ENCODE assay signal across 8 mouse cellular contexts in genomic region chr13:53775687-53776086, GRCm38 (mm10).
DNase-seq lines count a peak whose midpoint lies in the region; ATAC-seq lines count a peak whose summit lies in the region.

No protein-coding gene starts in this region.

- no peak overlapping the region for H3K27ac ChIP-seq in forebrain, embryonic 11.5 days (ENCODE audit: low read depth, low read length)
- H3K27ac ChIP-seq in forebrain, embryonic 13.5 days: no peak overlapping the region
- H3K27ac ChIP-seq in midbrain, embryonic 10.5 days (replicated peaks): no peak overlapping the region
- H3K27ac ChIP-seq in midbrain, embryonic 15.5 days: no peak overlapping the region

- 37% methylated on average over 5 of the region's 5 CpGs for WGBS in forebrain, embryonic 11.5 days
- 39% methylated on average over 5 of the region's 5 CpGs for WGBS in forebrain, embryonic 13.5 days
- 36% methylated on average over 5 of the region's 5 CpGs for WGBS in midbrain, embryonic 10.5 days
- 35% methylated on average over 5 of the region's 5 CpGs for WGBS in midbrain, embryonic 15.5 days

- no peak overlapping the region for H3K4me3 ChIP-seq in forebrain, embryonic 11.5 days (ENCODE audit: low read depth, low read length)
- H3K4me3 ChIP-seq in forebrain, embryonic 13.5 days: no peak overlapping the region
- no peak overlapping the region for H3K4me3 ChIP-seq in midbrain, embryonic 10.5 days
- H3K4me3 ChIP-seq in midbrain, embryonic 15.5 days: no peak overlapping the region

- H3K9me3 ChIP-seq in forebrain, embryonic 11.5 days (ENCODE audit: control insufficient read depth, low read length): no peaks in the 10 kb centered on the region
- H3K9me3 ChIP-seq in forebrain, embryonic 13.5 days (replicated peaks): no peaks in the 10 kb centered on the region
- H3K9me3 ChIP-seq in midbrain, embryonic 10.5 days (replicated peaks): no peaks in the 10 kb centered on the region
- no peaks in the 10 kb centered on the region for H3K9me3 ChIP-seq in midbrain, embryonic 15.5 days

- no peaks in the 10 kb centered on the region for H3K27me3 ChIP-seq in forebrain, embryonic 11.5 days (ENCODE audit: control insufficient read depth, insufficient read depth, low read length)
- no peaks in the 10 kb centered on the region for H3K27me3 ChIP-seq in forebrain, embryonic 13.5 days
- no peaks in the 10 kb centered on the region for H3K27me3 ChIP-seq in midbrain, embryonic 10.5 days (ENCODE audit: low read depth, poor library complexity, severe bottlenecking)
- H3K27me3 ChIP-seq in midbrain, embryonic 15.5 days (replicated peaks): 0 out of 2 replicates have a peak, but pooled peaks cover 6% of the 10 kb centered on the region

- no peak for ATAC-seq in forebrain, embryonic 11.5 days (replicated peaks; ENCODE audit: low FRiP score)
- ATAC-seq in forebrain, embryonic 13.5 days: no peak
- no peak for ATAC-seq in midbrain, embryonic 15.5 days (replicated peaks)

- no peaks in the 10 kb centered on the region for H3K4me1 ChIP-seq in forebrain, embryonic 11.5 days (replicated peaks; ENCODE audit: control insufficient read depth, insufficient read depth, low read length)
- H3K4me1 ChIP-seq in forebrain, embryonic 13.5 days: no peaks in the 10 kb centered on the region
- H3K4me1 ChIP-seq in midbrain, embryonic 10.5 days: no peaks in the 10 kb centered on the region
- H3K4me1 ChIP-seq in midbrain, embryonic 15.5 days: no peaks in the 10 kb centered on the region

- intact Hi-C loops in heart, postnatal 10 days (cut with DNase I): no loop called here

- DNase-seq in forebrain, embryonic 11.5 days (ENCODE audit: low spot score): peak; percentile 79
- DNase-seq in midbrain, embryonic 10.5 days (ENCODE audit: low spot score): peak; percentile 45
- DNase-seq in adrenal gland, postnatal 14 days: peak; percentile 68
- peak; percentile 40 to 71 for DNase-seq in heart, postnatal 10 days
- peak; percentile 4 for DNase-seq in lung, postnatal 25 days (ENCODE audit: low spot score)
- DNase-seq in spleen, adult 12 weeks (ENCODE audit: low spot score): no peak

- H3K9ac ChIP-seq in forebrain, embryonic 11.5 days (ENCODE audit: low read length): no peak overlapping the region
- no peak overlapping the region for H3K9ac ChIP-seq in forebrain, embryonic 13.5 days
- H3K9ac ChIP-seq in midbrain, embryonic 15.5 days: no peak overlapping the region

- H3K36me3 ChIP-seq in forebrain, embryonic 11.5 days (ENCODE audit: control insufficient read depth, insufficient read depth, low read length): no peaks in the 10 kb centered on the region
- H3K36me3 ChIP-seq in forebrain, embryonic 13.5 days (ENCODE audit: poor library complexity, severe bottlenecking): no peaks in the 10 kb centered on the region
- no peaks in the 10 kb centered on the region for H3K36me3 ChIP-seq in midbrain, embryonic 10.5 days
- no peaks in the 10 kb centered on the region for H3K36me3 ChIP-seq in midbrain, embryonic 15.5 days (replicated peaks)

- H3K4me2 ChIP-seq in forebrain, embryonic 11.5 days (ENCODE audit: low read depth, low read length, severe bottlenecking): no peak overlapping the region
- H3K4me2 ChIP-seq in forebrain, embryonic 13.5 days: no peak overlapping the region
- no peak overlapping the region for H3K4me2 ChIP-seq in midbrain, embryonic 15.5 days
